Mouse (Mus musculus): Measurements from ENCODE around the gene Sgpl1.

DNA sequence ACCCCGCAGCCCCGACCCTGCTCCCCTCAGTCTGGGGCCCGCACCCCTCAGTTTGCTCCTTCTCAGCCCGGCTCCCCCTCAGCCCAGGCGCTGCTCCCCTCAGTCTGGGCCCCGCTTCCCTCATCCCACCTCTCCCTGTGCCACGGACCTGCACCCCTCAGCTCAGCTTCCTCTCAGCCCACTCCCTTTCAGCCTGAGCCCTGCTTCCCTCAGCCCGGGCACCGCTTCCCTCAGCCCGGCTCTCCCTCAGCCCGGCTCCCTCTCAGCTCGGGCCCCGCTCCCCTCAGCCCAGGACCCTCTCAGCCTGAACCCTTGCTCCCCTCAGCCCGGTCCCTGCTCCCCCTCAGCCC is 721 bp downstream of the Sgpl1 start:
- TF ChIP-seq HCFC1 (IDR thresholded peaks at IDR 0.05; ENCODE audit: borderline replicate concordance, insufficient read depth, low read length) (no peak), CHD2 (IDR thresholded peaks at IDR 0.05; ENCODE audit: low read depth, low read length) (no peak), MAFK (IDR thresholded peaks at IDR 0.05; ENCODE audit: insufficient read depth, low read depth, low read length) (no peak), ZC3H11A (IDR thresholded peaks at IDR 0.05; ENCODE audit: borderline replicate concordance, low read depth, low read length) (no peak), ZNF384 (IDR thresholded peaks at IDR 0.05; ENCODE audit: low read depth, low read length) (no peak)

Data from ES-E14 (cell line).